Mouse (Mus musculus) frontal cortex, postnatal 14 days (tissue): ENCODE results near the gene Zfp326.

Experiments
- DNase-seq, 2 experiments: peaks; one replicate each; pipeline ENCODE4 v3.0.0; 2022; ENCODE audit warnings: low spot score in 2 of 2

The Zfp326 gene

GRCm38 (mm10) chr5:105941951-105942350, 65.6 kb downstream of the Zfp326 start:
- no peak for DNase-seq
